Mouse (Mus musculus): ENCODE measurements around the gene Rps24.
"Not testable (repeated sequence)": the region's sequence is repeated elsewhere in the genome, so short reads cannot be mapped to it uniquely, and the experiment has no call there.

Gene Rps24

GRCm38 (mm10) chr14:24486773-24487227 lies at the start of gene Rps24, which contains the start of gene Polr3a:
Rps24 (plus strand) TSS chr14:24487125.
Polr3a (minus strand) TSS chr14:24487058.
- DNase-seq (ENCODE audit: low spot score) = peak; percentile 91

DNA sequence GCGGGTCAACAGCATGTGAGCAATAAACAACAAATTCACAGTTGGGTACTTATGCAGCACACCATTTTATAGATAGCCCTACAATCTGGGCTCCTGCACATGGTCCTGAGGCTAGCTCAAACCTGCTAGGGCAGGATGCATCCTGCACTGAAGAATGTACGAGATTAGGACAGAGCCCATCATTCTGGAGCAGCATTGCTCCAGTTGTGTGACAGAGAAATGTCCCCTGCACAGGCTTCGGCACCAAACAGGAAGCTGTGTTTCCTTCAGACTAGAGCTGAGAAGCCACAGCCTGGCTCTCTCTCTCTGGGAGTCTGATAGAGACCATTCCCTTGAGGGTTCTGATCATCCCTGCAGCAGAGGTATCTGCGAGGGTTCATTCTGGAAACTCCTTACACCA lies 43.4 kb upstream of the Rps24 start:
- not testable (repeated sequence) for DNase-seq (ENCODE audit: low spot score)

- no peak for DNase-seq (ENCODE audit: low spot score)
These were observed 28.7 kb upstream of the Rps24 start for GRCm38 (mm10) chr14:24458191-24458590.

DNA sequence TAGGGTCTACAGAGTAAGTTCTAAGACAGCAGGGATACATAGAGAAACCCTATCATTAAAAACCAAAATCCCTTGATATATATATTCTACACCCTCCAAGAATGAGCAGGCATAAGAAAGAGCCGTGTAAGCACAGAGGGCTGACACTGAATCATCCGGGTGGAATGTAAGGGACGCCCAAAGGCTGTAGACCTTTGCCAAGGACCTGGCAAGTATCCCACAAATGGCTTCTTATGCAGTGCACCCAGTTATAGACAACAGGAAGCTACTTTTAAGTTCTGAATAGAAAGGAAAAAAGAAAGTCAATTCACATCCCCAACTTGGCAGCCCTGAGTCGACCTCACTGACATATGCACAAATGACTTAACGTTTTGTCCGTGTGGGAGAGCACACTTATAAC lies 18.1 kb upstream of the Rps24 start:
- no peak for DNase-seq (ENCODE audit: low spot score)

GRCm38 (mm10) chr14:24486241-24486767 lies 621 bp upstream of the Rps24 start:
- no peak for DNase-seq (ENCODE audit: low spot score)

- not testable (repeated sequence) for DNase-seq (ENCODE audit: low spot score)
These were observed 2.8 kb downstream of the Rps24 start for GRCm38 (mm10) chr14:24489772-24490171.

- peak; percentile 98 for DNase-seq (ENCODE audit: low spot score)
These were observed 3.7 kb downstream of the Rps24 start for GRCm38 (mm10) chr14:24490468-24491265.

DNA sequence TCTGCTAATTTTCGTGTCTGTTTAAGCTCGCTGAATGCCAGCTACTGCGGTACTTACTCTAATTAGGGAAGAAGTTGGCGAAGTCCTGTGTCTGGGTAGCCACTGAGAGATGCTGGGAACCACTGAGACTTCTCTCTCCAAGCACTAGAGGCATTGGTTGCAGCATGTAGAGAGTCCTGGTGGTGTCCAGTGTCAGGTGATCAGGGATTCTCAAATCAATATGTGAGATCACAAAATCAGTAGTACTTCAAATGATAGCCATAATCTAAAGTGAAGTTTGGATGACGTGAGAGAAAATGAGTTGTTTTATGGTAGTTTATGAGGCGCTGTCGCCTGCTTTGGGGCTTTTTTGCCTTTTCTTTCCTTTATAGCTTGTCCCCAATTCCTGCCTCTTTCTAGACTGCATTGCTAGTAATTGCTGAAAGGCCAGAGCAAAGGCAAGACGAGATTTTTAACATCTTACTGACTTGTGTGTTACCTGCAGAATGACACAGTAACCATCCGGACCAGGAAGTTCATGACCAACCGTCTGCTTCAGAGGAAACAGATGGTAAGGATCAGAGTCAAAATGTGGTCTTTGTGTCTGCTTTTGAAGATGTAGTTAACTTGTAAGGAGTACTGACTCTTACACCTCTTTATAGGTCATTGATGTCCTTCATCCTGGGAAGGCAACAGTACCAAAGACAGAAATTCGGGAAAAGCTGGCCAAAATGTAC lies 4.5 kb downstream of the Rps24 start:
- no peak for DNase-seq (ENCODE audit: low spot score)

- DNase-seq (ENCODE audit: low spot score) = no peak
These were observed 6.3 kb downstream of the Rps24 start for GRCm38 (mm10) chr14:24493256-24493655.

- no peak for DNase-seq (ENCODE audit: low spot score)
These were observed 9.6 kb downstream of the Rps24 start for GRCm38 (mm10) chr14:24496507-24496906.

- no peak for DNase-seq (ENCODE audit: low spot score)
These were observed 10.5 kb downstream of the Rps24 start for GRCm38 (mm10) chr14:24497443-24497842.

DNA sequence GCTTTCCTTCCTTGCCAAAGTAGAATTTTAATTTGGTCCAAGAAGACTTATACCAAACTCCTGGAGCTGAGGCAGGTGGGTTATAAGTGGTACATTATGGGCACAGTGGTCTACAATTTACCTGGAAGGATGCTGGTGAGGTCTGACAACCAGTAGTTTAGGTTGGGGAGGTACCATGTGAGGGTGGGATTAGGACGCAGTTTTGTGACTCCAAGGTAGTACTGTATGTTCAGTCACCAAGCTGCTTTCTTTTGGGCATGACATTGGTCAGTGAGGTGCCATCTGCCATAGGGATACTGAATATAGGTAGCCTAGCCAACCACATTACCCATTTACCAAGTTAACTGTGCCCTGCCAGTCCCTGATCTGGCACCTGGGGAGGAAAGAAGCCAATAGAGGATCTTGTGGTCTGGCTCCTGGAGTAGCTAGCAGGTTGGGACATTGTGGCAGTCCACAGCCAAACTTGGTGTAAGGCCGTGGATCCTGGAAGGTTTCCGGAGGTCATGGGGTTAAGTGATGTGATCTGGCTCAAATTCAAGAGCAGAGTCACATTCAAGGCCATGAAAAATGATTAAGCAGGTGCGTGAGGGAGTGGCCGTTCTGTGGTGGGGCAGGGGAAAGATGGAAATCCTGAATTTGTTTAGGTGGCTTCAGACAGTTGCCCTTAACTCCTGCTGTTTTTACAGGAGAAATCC lies 11.8 kb downstream of the Rps24 start:
- DNase-seq (ENCODE audit: low spot score) = no peak

DNA sequence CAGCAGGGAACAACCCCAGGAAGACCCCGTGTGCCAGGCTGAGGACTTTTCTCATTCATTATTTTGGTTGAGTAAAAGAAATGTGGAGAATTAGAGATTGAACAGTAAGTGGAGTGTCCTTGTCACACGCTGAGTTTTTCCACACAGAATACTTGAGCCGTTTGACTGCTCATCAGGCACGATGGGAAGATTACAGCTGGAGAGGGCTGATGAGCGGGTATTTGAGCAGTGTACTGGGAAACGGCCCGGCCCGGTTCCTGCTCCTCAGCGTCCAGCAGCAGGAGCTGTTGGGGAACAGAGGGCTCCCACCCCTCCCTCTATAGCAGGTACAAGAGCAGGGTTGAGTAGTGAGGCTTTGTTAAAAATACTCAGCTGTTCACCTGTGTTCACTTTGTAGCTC lies 12.6 kb downstream of the Rps24 start:
- no peak for DNase-seq (ENCODE audit: low spot score)

GRCm38 (mm10) chr14:24500091-24500844 lies 13.3 kb downstream of the Rps24 start:
- DNase-seq (ENCODE audit: low spot score) = peak; percentile 92

- DNase-seq (ENCODE audit: low spot score) = no peak
These were observed 13.9 kb downstream of the Rps24 start for GRCm38 (mm10) chr14:24500845-24501186.

- DNase-seq (ENCODE audit: low spot score) = no peak
These were observed 14.3 kb downstream of the Rps24 start for GRCm38 (mm10) chr14:24501256-24501655.

DNA sequence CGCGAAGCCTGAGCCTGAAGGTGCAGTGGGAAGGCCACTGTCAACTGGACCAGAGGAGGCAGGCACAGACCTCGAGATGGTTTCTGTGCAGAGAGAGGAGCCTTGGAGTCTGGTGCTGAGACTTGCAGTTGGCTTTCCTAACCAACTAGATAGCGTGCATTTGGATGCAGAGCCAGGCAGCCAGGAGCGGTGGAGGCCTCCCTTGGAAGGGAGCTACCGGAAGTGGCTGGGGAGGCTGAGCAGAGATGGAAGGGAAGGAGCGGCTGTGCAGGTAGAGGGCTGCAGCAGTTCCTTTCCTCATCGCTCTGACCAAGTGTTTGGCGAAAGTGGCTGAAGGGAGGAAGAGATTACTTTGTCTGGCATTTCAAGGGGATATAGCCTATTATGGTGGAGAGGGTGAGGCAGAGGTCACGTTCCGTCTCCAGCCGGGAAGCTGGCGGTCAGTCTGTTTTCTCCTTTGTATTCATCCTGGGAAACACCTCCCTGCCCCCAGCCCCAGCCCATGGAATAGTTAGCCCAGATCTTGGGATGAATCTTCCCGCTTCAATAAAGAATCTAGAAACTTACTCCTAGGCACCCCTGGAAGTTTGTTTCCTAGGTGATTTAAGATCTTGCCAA lies 20.6 kb downstream of the Rps24 start:
- DNase-seq (ENCODE audit: low spot score) = no peak

GRCm38 (mm10) chr14:24508070-24508773 lies 21.3 kb downstream of the Rps24 start:
- DNase-seq (ENCODE audit: low spot score) = no peak

GRCm38 (mm10) chr14:24509557-24509956 lies 22.6 kb downstream of the Rps24 start:
- no peak for DNase-seq (ENCODE audit: low spot score)

- DNase-seq (ENCODE audit: low spot score) = no peak
These were observed 23.3 kb downstream of the Rps24 start for GRCm38 (mm10) chr14:24510218-24510617.

- DNase-seq (ENCODE audit: low spot score) = no peak
These were observed 23.8 kb downstream of the Rps24 start for GRCm38 (mm10) chr14:24510679-24511078.
